Mouse (Mus musculus) megakaryocyte, embryonic 14.5 days (primary cell): ENCODE results near the gene Prkaca.

Experiments used
- FLI1 ChIP-seq: IDR thresholded peaks from 2 replicates; pipeline ENCODE4 v1.6.1; 2012; ENCODE audit warnings: low read length, inconsistent platforms, mixed read lengths
- GATA1 ChIP-seq: IDR thresholded peaks from 3 replicates; pipeline ENCODE4 v1.6.1; 2012; ENCODE audit warnings: mixed read lengths, low read length, inconsistent platforms, borderline replicate concordance

DNA sequence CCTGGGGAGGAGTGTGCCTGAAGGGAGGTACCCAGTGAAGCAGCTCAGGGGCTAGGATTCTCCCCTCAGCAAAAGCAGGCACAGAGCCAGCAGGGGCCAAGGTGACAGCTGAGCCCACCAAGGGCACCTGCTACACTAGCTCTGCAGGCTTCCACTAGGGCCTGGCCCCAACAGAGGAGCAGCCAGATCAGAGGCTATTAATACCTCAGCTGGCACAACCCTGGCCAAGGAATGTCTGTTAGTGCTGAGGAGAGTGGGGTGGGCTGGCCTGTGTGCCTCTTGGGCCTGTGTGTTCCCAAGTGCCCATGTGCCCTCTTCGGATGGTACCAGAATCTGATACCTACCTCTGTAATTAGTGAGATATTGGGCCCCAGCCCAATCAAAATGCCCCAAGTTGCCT is 7.5 kb downstream of the Prkaca start:
- no peak for TF ChIP-seq GATA1
- no peak for TF ChIP-seq FLI1
